Mouse (Mus musculus) neural tube, embryonic 15.5 days (tissue): ENCODE measurements around the gene 4933430I17Rik. TPM values are rescaled to one million over a fixed set of nuclear protein-coding genes. Genes with fewer than 3 reads are reported as not detected.

Experiments
- ATAC-seq: fragments of 200-750 bp; cut with Nextera tagmentation; 2 replicates; pipeline ENCODE4 v1.8.0; 2017; ENCODE audit warnings: mild to moderate bottlenecking, moderate TSS enrichment, moderate library complexity; ENCODE audit not compliant: low FRiP score
- H3K27ac ChIP-seq: fragments of 300-500 bp; sonication (generic); replicated peaks from 2 replicates; pipeline ENCODE4 v1.5.1; 2015; ENCODE audit warnings: mild to moderate bottlenecking, inconsistent platforms
- H3K27me3 ChIP-seq: fragments of 300-500 bp; sonication (generic); replicated peaks from 2 replicates; pipeline ENCODE4 v1.6.1; 2015; ENCODE audit warnings: inconsistent platforms
- H3K36me3 ChIP-seq: fragments of 300-500 bp; sonication (generic); 2 replicates; pipeline ENCODE4 v1.6.1; 2015; ENCODE audit warnings: inconsistent platforms
- H3K4me1 ChIP-seq: fragments of 300-500 bp; sonication (generic); 2 replicates; pipeline ENCODE4 v1.6.1; 2015; ENCODE audit warnings: inconsistent platforms
- H3K4me2 ChIP-seq: fragments of 300-500 bp; sonication (generic); 2 replicates; pipeline ENCODE4 v1.6.1; 2015; ENCODE audit warnings: inconsistent platforms, mild to moderate bottlenecking, moderate library complexity
- H3K4me3 ChIP-seq: fragments of 300-500 bp; sonication (generic); replicated peaks from 2 replicates; pipeline ENCODE4 v1.5.1; 2015; ENCODE audit warnings: mild to moderate bottlenecking, inconsistent platforms
- H3K9ac ChIP-seq: fragments of 300-500 bp; sonication (generic); replicated peaks from 2 replicates; pipeline ENCODE4 v1.6.1; 2015; ENCODE audit warnings: mild to moderate bottlenecking, inconsistent platforms
- H3K9me3 ChIP-seq: fragments of 300-500 bp; sonication (generic); replicated peaks from 2 replicates; pipeline ENCODE4 v1.6.1; 2016; ENCODE audit warnings: inconsistent platforms
- WGBS: fragments of 180-500 bp; shearing (Covaris S2); methylation state at CpG from one replicate; pipeline ENCODE4 v1.1.7; 2015; ENCODE audit warnings: mixed read lengths; 5-methylcytosine and 5-hydroxymethylcytosine counted together
- polyA plus RNA-seq: library from polyadenylated mRNA; unstranded; fragments of >200 nt; fragmentation: Nextera tagmentation; extraction: Ambion mirVana; gene quantifications from 2 replicates; pipeline ENCODE4 v1.2.1, GENCODE M21; 2015

4933430I17Rik gene
- polyA plus RNA-seq, 1 experiment from 2014 or later, result 0.55 TPM

DNA sequence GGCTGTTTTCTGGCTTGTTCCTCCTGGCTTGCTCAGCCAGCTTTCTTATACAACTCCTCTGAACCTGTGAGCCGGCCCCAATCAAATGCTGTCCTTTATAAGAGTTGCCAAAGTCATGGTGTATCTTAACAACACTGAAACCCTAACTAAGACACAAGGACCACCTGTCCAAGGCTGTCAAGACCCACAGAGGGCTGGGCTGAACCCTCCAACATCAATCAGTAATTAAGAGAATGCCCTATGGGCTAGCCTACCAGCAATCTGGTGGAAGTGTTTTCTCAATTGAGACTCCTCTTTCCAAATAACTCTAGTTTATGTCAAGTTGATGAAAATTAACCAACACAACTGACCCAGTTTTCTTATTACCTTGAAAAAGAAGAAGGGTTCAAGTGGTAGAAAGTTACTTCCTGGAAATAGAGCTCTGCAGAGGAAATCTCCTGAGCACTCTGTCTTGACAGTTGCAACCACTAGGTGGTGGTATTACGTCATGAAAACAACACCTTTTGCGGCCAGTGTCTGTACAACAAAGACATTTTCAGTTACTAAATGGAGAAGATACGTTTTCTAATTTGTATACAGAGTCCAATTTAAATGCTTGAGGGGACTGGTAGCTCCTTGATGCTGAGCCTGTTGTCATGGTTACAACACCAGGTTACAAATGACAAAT, 35.9 kb downstream of the 4933430I17Rik start:
- 21% methylated on average over 4 of the region's 4 CpGs for WGBS
- H3K36me3 ChIP-seq, result no peaks in the 10 kb centered on the region
- no peaks in the 10 kb centered on the region for H3K9me3 ChIP-seq
- H3K4me3 ChIP-seq, result no peak overlapping the region
- no peak overlapping the region for H3K9ac ChIP-seq
- peak; percentile 81 for ATAC-seq
- peaks cover 10% of the 10 kb centered on the region for H3K4me1 ChIP-seq
- no peak overlapping the region for H3K27ac ChIP-seq
- no peak overlapping the region; the same call in 1 of the 2 replicates for H3K4me2 ChIP-seq
- no peaks in the 10 kb centered on the region for H3K27me3 ChIP-seq

DNA sequence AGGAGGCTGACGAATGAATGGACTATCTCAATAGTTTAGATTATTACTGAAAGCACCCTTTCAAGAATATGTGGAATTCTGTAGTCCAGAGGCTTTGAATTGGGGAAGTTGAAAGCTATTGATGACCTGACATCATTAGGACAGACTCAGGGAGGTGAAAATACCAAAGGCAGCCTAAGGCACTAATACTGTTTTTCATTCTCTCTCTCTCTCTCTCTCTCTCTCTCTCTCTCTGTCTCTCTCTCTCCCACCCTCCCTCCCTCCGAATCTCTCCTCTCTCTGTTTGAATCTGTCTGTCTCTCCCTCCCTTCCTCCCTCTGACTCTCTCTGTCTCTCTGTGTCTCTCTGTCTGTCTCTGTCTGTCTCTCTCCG, 36.4 kb downstream of the 4933430I17Rik start:
- Histone ChIP-seq H3K27me3 (no peaks in the 10 kb centered on the region), H3K27ac (no peak overlapping the region), H3K36me3 (no peaks in the 10 kb centered on the region), H3K4me1 (peaks cover 10% of the 10 kb centered on the region), H3K9ac (no peak overlapping the region), H3K4me3 (no peak overlapping the region), H3K4me2 (no peak overlapping the region; the same call in 1 of the 2 replicates), H3K9me3 (no peaks in the 10 kb centered on the region)
- peak; percentile 60 for ATAC-seq
- WGBS, result 44% methylated on average over 3 of the region's 3 CpGs

- Histone ChIP-seq H3K36me3 (no peaks in the 10 kb centered on the region), H3K9ac (no peak overlapping the region), H3K4me3 (no peak overlapping the region), H3K27ac (no peak overlapping the region), H3K4me2 (no peak overlapping the region), H3K4me1 (peaks cover 10% of the 10 kb centered on the region), H3K9me3 (no peaks in the 10 kb centered on the region), H3K27me3 (no peaks in the 10 kb centered on the region)
- 82% methylated on average over 4 of the region's 4 CpGs for WGBS
- ATAC-seq, result peak; percentile 20; the same call in 1 of the 2 replicates
Measured at GRCm38 (mm10) chr4:62562006-62562405, 36.8 kb downstream of the 4933430I17Rik start.

DNA sequence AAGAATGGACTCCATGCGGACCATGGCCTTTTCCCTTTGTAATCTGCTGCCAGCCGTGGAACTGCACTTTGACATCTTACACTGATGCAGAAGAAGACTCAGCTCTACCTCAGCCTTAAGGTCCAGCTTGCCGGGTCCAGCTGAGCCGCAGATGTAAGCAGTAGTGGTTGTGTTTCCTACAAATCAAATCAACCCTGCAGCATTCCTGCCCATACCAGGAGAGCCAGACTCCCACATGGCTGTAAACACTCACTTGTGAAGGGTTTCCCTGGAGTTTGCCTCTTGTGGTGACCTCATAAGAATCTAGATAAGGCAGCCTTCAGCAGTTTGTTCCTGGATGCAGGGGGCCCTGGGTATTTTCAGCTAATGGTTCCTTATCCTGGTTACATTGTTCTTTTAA, 41.4 kb downstream of the 4933430I17Rik start:
- H3K36me3 ChIP-seq, result no peaks in the 10 kb centered on the region
- no peak overlapping the region for H3K9ac ChIP-seq
- H3K4me1 ChIP-seq, result peaks cover 5% of the 10 kb centered on the region
- H3K4me2 ChIP-seq, result no peak overlapping the region
- H3K27me3 ChIP-seq, result no peaks in the 10 kb centered on the region
- H3K4me3 ChIP-seq, result no peak overlapping the region
- 87% methylated on average over 4 of the region's 4 CpGs for WGBS
- H3K9me3 ChIP-seq, result no peaks in the 10 kb centered on the region
- no peak for ATAC-seq
- no peak overlapping the region for H3K27ac ChIP-seq

DNA sequence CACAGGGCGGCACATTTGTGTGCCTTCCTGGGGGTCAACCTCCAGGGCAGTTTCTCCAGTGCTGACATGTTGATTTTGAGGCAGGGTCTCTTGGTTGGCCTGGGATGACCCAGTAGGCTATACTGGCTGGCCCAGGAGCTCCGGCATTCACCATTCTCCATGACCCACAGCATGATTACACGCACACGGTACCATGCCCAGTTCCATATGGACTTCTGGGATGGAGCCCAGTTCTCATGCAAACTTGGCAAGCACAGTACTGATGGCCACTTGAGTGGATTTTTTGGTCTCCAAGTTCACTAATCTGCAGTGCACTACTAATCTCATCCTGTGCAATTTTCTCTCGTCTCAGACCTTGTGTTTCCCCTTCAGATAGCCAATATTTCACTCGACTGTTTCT, 42.5 kb downstream of the 4933430I17Rik start:
- WGBS, result 92% methylated on average over 6 of the region's 6 CpGs
- Histone ChIP-seq H3K9ac (no peak overlapping the region), H3K4me2 (no peak overlapping the region), H3K4me3 (no peak overlapping the region), H3K27ac (no peak overlapping the region), H3K9me3 (no peaks in the 10 kb centered on the region), H3K36me3 (no peaks in the 10 kb centered on the region), H3K27me3 (no peaks in the 10 kb centered on the region), H3K4me1 (no peaks in the 10 kb centered on the region)
- ATAC-seq, result no peak

DNA sequence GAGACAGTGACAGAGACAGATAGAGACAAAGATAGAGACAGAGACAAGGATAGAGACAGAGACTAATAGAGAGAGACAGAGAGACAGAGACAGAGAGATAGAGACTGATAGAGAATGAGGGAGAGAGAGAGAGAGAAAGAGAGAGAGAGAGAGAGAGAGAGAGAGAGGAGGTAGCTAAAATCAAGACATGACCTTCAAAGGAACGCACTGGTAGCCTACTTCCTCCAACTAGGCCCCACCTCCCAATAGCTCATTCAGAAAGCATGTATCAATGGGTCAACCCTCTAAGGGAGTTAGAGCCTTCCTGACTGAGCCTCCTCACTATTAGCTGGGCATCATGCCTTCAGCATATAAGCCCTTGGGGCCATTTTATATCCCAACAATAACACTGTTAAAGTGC, 43.2 kb downstream of the 4933430I17Rik start:
- Histone ChIP-seq H3K36me3 (no peaks in the 10 kb centered on the region), H3K27me3 (no peaks in the 10 kb centered on the region), H3K4me3 (no peak overlapping the region), H3K9me3 (no peaks in the 10 kb centered on the region; the same call in 1 of the 2 replicates), H3K4me1 (no peaks in the 10 kb centered on the region), H3K4me2 (no peak overlapping the region), H3K9ac (no peak overlapping the region), H3K27ac (no peak overlapping the region)
- 93% methylated on average over 1 of the region's 1 CpGs for WGBS
- ATAC-seq, result no peak

GRCm38 (mm10) chr4:62569603-62570002, 44.4 kb downstream of the 4933430I17Rik start:
- Histone ChIP-seq H3K27ac (no peak overlapping the region), H3K27me3 (no peaks in the 10 kb centered on the region), H3K4me1 (no peaks in the 10 kb centered on the region), H3K4me3 (no peak overlapping the region), H3K9ac (no peak overlapping the region), H3K9me3 (no peaks in the 10 kb centered on the region; the same call in 1 of the 2 replicates), H3K4me2 (no peak overlapping the region), H3K36me3 (no peaks in the 10 kb centered on the region)
- no peak for ATAC-seq
- 97% methylated on average over 5 of the region's 5 CpGs for WGBS

DNA sequence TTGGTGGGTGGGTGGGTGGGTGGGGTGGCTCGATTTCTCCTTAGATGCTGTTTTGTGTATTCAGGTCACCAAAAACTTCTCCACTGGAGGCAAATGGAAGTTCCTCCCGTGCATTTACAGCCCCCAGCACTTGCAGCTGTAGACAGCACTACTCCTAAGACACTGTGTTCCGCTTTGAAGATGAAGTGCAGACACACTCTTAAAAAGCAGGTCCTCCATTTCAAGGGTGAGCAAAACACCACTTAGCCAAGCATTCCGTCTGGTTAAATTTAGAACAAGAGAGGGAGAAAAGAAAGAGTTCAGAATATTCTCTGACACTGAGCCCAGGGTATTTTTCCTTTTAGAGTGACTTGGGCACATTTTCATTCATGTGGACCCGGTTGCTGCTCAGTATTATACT, 44.9 kb downstream of the 4933430I17Rik start:
- 81% methylated on average over 5 of the region's 5 CpGs for WGBS
- no peaks in the 10 kb centered on the region for H3K27me3 ChIP-seq
- no peak overlapping the region for H3K4me3 ChIP-seq
- H3K27ac ChIP-seq, result no peak overlapping the region
- no peaks in the 10 kb centered on the region; the same call in 1 of the 2 replicates for H3K9me3 ChIP-seq
- no peak overlapping the region for H3K4me2 ChIP-seq
- no peaks in the 10 kb centered on the region for H3K36me3 ChIP-seq
- ATAC-seq, result no peak
- no peaks in the 10 kb centered on the region for H3K4me1 ChIP-seq
- no peak overlapping the region for H3K9ac ChIP-seq

DNA sequence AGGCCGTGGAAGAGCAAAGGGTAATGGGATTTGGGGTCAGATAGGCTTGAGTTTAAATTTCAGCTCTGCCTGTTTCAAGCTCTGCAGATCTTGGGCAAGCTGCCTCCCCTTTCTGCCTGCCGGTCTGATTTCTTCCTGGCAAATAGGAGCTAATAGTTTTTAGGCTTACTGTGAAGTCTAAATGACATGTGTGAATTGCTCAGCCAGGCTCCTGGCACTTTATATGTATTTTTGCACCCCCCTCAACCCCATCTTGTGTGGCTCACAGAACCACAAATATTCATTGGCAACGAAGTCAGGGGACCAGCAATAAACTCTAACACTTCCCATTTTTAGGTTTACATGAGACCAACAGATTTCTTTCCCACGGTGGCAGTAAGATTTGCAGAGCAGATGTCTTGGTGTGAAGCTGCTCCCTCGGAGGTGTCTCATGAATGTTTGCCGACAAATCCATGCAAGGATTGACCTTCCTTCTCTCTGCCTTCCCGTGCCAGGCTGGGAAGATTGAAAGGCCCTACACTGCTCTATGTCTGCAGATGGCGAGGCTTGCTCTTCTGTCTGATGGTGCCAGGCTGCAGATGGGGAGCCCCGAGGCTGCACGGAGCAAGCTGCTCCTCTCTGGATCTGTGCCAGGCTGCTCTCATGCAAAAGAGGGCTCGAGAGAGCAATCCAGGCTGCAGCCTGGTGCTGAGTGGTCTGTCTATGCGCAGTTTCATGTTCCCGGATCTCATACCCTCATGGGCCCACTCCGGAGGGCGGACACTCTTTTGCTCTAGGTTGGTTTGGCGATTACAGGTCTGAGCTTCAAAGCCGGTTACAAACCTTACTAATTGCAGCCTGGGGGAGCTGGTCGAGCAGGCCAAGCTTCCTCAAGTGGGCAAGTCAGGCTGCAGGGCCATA, 57.4 kb downstream of the 4933430I17Rik start:
- H3K27me3 ChIP-seq, result no peaks in the 10 kb centered on the region

GRCm38 (mm10) chr4:62583265-62584092, 58.3 kb downstream of the 4933430I17Rik start:
- H3K4me1 ChIP-seq, result peaks cover 26% of the 10 kb centered on the region
- 1% methylated on average over 42 of the region's 42 CpGs for WGBS
- peak overlapping the region; percentile 42 for H3K9ac ChIP-seq
- ATAC-seq, result peak; percentile 86
- no peaks in the 10 kb centered on the region for H3K36me3 ChIP-seq
- peak overlapping the region; percentile 80 for H3K27ac ChIP-seq
- H3K4me3 ChIP-seq, result peak overlapping the region; percentile 44
- peak overlapping the region; percentile 83 for H3K4me2 ChIP-seq
- no peaks in the 10 kb centered on the region for H3K9me3 ChIP-seq
- no peaks in the 10 kb centered on the region for H3K27me3 ChIP-seq

More for the DNA sequence above, 57.4 kb downstream of the 4933430I17Rik start:
- peak; percentile 88 for ATAC-seq
- 8% methylated on average over 18 of the region's 18 CpGs for WGBS
- H3K9ac ChIP-seq, result peak overlapping the region; percentile 42
- H3K36me3 ChIP-seq, result no peaks in the 10 kb centered on the region
- peaks cover 26% of the 10 kb centered on the region for H3K4me1 ChIP-seq
- peak overlapping the region; percentile 80 for H3K27ac ChIP-seq
- H3K9me3 ChIP-seq, result no peaks in the 10 kb centered on the region
- H3K4me2 ChIP-seq, result peak overlapping the region; percentile 83
- peak overlapping the region; percentile 44 for H3K4me3 ChIP-seq

DNA sequence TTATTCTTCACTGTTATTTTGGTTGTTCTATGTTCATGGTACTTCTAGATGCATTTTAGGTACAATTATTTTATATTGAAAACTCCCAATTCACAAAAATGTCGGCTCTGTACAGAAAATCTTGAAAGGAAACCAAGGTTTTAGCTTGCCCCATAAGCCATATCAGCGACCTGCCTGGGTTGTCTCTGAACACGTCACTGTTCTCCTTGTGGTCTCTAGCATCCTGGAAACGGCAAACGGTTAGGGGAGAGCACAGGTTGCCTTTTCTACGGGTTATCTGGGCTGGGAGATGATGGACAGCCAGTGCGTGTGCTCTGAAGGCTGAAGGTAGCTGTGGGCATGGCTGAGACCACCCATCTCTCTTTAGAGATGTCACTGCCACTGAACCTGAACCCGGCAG, 61.9 kb downstream of the 4933430I17Rik start:
- peaks cover 25% of the 10 kb centered on the region for H3K4me1 ChIP-seq
- no peaks in the 10 kb centered on the region for H3K9me3 ChIP-seq
- 89% methylated on average over 8 of the region's 8 CpGs for WGBS
- H3K27ac ChIP-seq, result no peak overlapping the region
- no peaks in the 10 kb centered on the region for H3K36me3 ChIP-seq
- ATAC-seq, result no peak
- no peak overlapping the region for H3K9ac ChIP-seq
- no peaks in the 10 kb centered on the region for H3K27me3 ChIP-seq
- H3K4me3 ChIP-seq, result no peak overlapping the region
- H3K4me2 ChIP-seq, result no peak overlapping the region
